ENCODE assay signal across 18 mouse cellular contexts in the genomic region with DNA sequence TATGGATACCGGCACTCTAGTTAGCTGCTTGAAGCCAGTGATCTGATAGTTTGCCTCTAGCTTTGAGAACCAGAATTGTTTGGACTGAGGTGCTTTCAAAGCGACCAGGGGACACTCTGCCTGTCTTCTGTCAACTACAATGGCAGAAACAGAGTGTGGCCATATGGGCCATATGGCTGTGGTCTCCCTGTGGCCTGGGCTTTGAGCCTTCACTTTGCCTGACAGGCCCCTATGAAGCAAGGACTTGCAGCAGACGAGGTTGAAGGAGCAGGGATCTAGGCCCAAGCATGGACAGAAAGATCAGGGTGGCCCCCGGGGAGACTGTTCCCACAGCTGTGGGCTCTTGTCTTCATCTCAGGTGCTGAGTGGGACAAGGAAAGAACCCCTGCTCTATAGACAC. TPM values are rescaled to one million over a fixed set of nuclear protein-coding genes. Genes with fewer than 3 reads are reported as not detected.
DNase-seq lines count a peak whose midpoint lies in the region; ATAC-seq and TF ChIP-seq lines count a peak whose summit lies in the region.
"Had no signal": no experiment of that assay in that cellular context is flagged by ENCODE, and none has a peak within 500 bp of the region (broad histone marks: within the 10 kb centered on the region; RNA-seq: fewer than 3 reads in every experiment).

No protein-coding gene starts in this region.

- H3K27ac ChIP-seq in cerebellum, adult 2 months (ENCODE audit: insufficient read depth, low read length), result peak overlapping the region; percentile 65
- H3K27ac ChIP-seq in forebrain, postnatal 0 days (ENCODE audit: low read depth, low read length), result no peak overlapping the region
- no peak overlapping the region for H3K27ac ChIP-seq in forebrain, embryonic 13.5 days
- H3K27ac ChIP-seq in hindbrain, postnatal 0 days, result no peak overlapping the region
- H3K27ac ChIP-seq in hindbrain, embryonic 10.5 days, result no peak overlapping the region
- no peak overlapping the region for H3K27ac ChIP-seq in cortical plate, adult 2 months (ENCODE audit: insufficient read depth, low read length)
- H3K27ac ChIP-seq: embryonic facial prominence, embryonic 10.5 days had no signal

- no peak for ATAC-seq in forebrain, postnatal 0 days
- no peak for ATAC-seq in forebrain, embryonic 13.5 days
- no peak for ATAC-seq in hindbrain, postnatal 0 days
- ATAC-seq: forebrain, embryonic 14.5 days; inflammation-experienced regulatory T-cells, adult 6 months; intestine, postnatal 0 days had no signal

- TF ChIP-seq POLR2A in cerebellum, adult 2 months (IDR thresholded peaks at IDR 0.05; ENCODE audit: borderline replicate concordance, insufficient read depth, low read length), result no peak
- TF ChIP-seq POLR2A in cortical plate, adult 2 months (IDR thresholded peaks at IDR 0.05; ENCODE audit: extremely low read depth, insufficient read depth, low read length), result no peak

- no peaks in the 10 kb centered on the region for H3K36me3 ChIP-seq in forebrain, postnatal 0 days (ENCODE audit: insufficient read depth)
- no peaks in the 10 kb centered on the region for H3K36me3 ChIP-seq in forebrain, embryonic 13.5 days (ENCODE audit: poor library complexity, severe bottlenecking)
- no peaks in the 10 kb centered on the region for H3K36me3 ChIP-seq in hindbrain, postnatal 0 days (ENCODE audit: insufficient read depth, low read length)
- no peaks in the 10 kb centered on the region for H3K36me3 ChIP-seq in hindbrain, embryonic 10.5 days
- H3K36me3 ChIP-seq: embryonic facial prominence, embryonic 10.5 days had no signal

- H3K9me3 ChIP-seq in forebrain, postnatal 0 days (ENCODE audit: low read length), result no peaks in the 10 kb centered on the region
- H3K9me3 ChIP-seq in forebrain, embryonic 13.5 days (replicated peaks), result no peaks in the 10 kb centered on the region
- no peaks in the 10 kb centered on the region for H3K9me3 ChIP-seq in hindbrain, postnatal 0 days (ENCODE audit: low read length)
- H3K9me3 ChIP-seq in hindbrain, embryonic 10.5 days, result no peaks in the 10 kb centered on the region
- H3K9me3 ChIP-seq: embryonic facial prominence, embryonic 10.5 days had no signal

- H3K27me3 ChIP-seq in cerebellum, adult 2 months (ENCODE audit: control insufficient read depth, insufficient read depth, low read length), result no peaks in the 10 kb centered on the region
- peaks cover 3% of the 10 kb centered on the region; the same call in 1 of the 2 replicates for H3K27me3 ChIP-seq in forebrain, postnatal 0 days (ENCODE audit: insufficient read depth, low read length)
- H3K27me3 ChIP-seq in forebrain, embryonic 13.5 days, result peaks cover 39% of the 10 kb centered on the region
- H3K27me3 ChIP-seq in hindbrain, postnatal 0 days (ENCODE audit: insufficient read depth, low read length), result no peaks in the 10 kb centered on the region
- H3K27me3 ChIP-seq in hindbrain, embryonic 10.5 days (ENCODE audit: insufficient read depth, poor library complexity, severe bottlenecking), result peaks cover 50% of the 10 kb centered on the region

- TF ChIP-seq CTCF in cerebellum, adult 2 months (IDR thresholded peaks at IDR 0.05; ENCODE audit: borderline replicate concordance, insufficient read depth, low read depth, low read length), result no peak
- no peak for TF ChIP-seq CTCF in forebrain, postnatal 0 days (IDR thresholded peaks at IDR 0.05; ENCODE audit: low read depth)
- no peak for TF ChIP-seq CTCF in hindbrain, postnatal 0 days (IDR thresholded peaks at IDR 0.05; ENCODE audit: low read depth)
- TF ChIP-seq CTCF in cortical plate, adult 2 months (IDR thresholded peaks at IDR 0.05; ENCODE audit: extremely low read depth, insufficient read depth, low read length), result no peak

- H3K4me3 ChIP-seq in cerebellum, adult 2 months (replicated peaks; ENCODE audit: insufficient read depth, low read depth, low read length), result peak overlapping the region; percentile 86
- no peak overlapping the region for H3K4me3 ChIP-seq in forebrain, postnatal 0 days (ENCODE audit: low read depth, low read length)
- H3K4me3 ChIP-seq in forebrain, embryonic 13.5 days, result no peak overlapping the region
- H3K4me3 ChIP-seq in hindbrain, postnatal 0 days (ENCODE audit: low read length), result no peak overlapping the region
- no peak overlapping the region for H3K4me3 ChIP-seq in hindbrain, embryonic 10.5 days
- H3K4me3 ChIP-seq in cortical plate, adult 2 months (ENCODE audit: insufficient read depth, low read length), result peak overlapping the region; percentile 1; the same call in 1 of the 2 replicates
- H3K4me3 ChIP-seq: embryonic facial prominence, embryonic 10.5 days had no signal

- 0 out of 2 replicates have a peak overlapping the region, but pooled peaks have one; percentile 80 for H3K4me2 ChIP-seq in forebrain, postnatal 0 days (ENCODE audit: low read depth)
- no peak overlapping the region for H3K4me2 ChIP-seq in forebrain, embryonic 13.5 days
- H3K4me2 ChIP-seq in hindbrain, postnatal 0 days (ENCODE audit: low read depth, low read length), result peak overlapping the region; percentile 89; the same call in 1 of the 2 replicates

- H3K4me1 ChIP-seq in cerebellum, adult 2 months (ENCODE audit: control insufficient read depth, insufficient read depth, low read length), result peaks cover 47% of the 10 kb centered on the region
- H3K4me1 ChIP-seq in forebrain, postnatal 0 days (ENCODE audit: insufficient read depth), result no peaks in the 10 kb centered on the region
- H3K4me1 ChIP-seq in forebrain, embryonic 13.5 days, result peaks cover 21% of the 10 kb centered on the region
- no peaks in the 10 kb centered on the region; the same call in 1 of the 2 replicates for H3K4me1 ChIP-seq in hindbrain, postnatal 0 days (ENCODE audit: insufficient read depth, low read length)
- peaks cover 43% of the 10 kb centered on the region for H3K4me1 ChIP-seq in hindbrain, embryonic 10.5 days (replicated peaks)
- H3K4me1 ChIP-seq in cortical plate, adult 2 months (ENCODE audit: control insufficient read depth, insufficient read depth, low read length), result peaks cover 13% of the 10 kb centered on the region; the same call in 1 of the 2 replicates

- WGBS in cerebellum, adult 2 months, result 17% methylated on average over 4 of the region's 4 CpGs
- 78% methylated on average over 4 of the region's 4 CpGs for WGBS in forebrain, postnatal 0 days
- WGBS in forebrain, embryonic 13.5 days, result 79% methylated on average over 4 of the region's 4 CpGs
- 87% methylated on average over 4 of the region's 4 CpGs for WGBS in hindbrain, postnatal 0 days
- WGBS in hindbrain, embryonic 10.5 days, result 78% methylated on average over 4 of the region's 4 CpGs

- peak in 1 of 2 experiments; percentile 63 for DNase-seq in cerebellum, adult 2 months
- no peak for DNase-seq in cerebellum, postnatal 36 days
- no peak for DNase-seq in forebrain, postnatal 0 days
- DNase-seq in hindbrain, postnatal 0 days (ENCODE audit: low spot score), result no peak
- DNase-seq in hindbrain, embryonic 10.5 days (ENCODE audit: low spot score), result no peak
- DNase-seq: adrenal gland, postnatal 10 days; cerebellum, adult 9-10 months; gastrocnemius, postnatal 36 days; heart, adult 11 months; heart, postnatal 10 days; heart, postnatal 4 days; kidney, adult 8-10 months had no signal

- H3K9ac ChIP-seq in forebrain, postnatal 0 days, result no peak overlapping the region
- no peak overlapping the region for H3K9ac ChIP-seq in forebrain, embryonic 13.5 days
- no peak overlapping the region for H3K9ac ChIP-seq in hindbrain, postnatal 0 days (replicated peaks; ENCODE audit: low read length)

RNA-seq across cellular contexts. Expression of a gene that starts 4.0 kb away (rescaled TPM):
- polyA plus RNA-seq in cerebellum, adult 2 months (2012; rRNA removed), result 258 and 326 TPM in 2 replicates
- total RNA-seq in forebrain, postnatal 0 days (2014; rRNA removed), result 115 and 159 TPM in 2 replicates
- polyA plus RNA-seq in forebrain, postnatal 0 days (2015; fragmentation: Nextera tagmentation; extraction: Ambion mirVana), result 12.6 and 13.6 TPM in 2 replicates
- polyA plus RNA-seq in forebrain, embryonic 13.5 days (2015; fragmentation: Nextera tagmentation; extraction: Ambion mirVana), result 1.6 and 1.9 TPM in 2 replicates
- total RNA-seq in hindbrain, postnatal 0 days (2014; rRNA removed), result 182 TPM in 2 replicates
- 14.4 and 14.9 TPM in 2 replicates for polyA plus RNA-seq in hindbrain, postnatal 0 days (2015; fragmentation: Nextera tagmentation; extraction: Ambion mirVana)
- polyA plus RNA-seq in hindbrain, embryonic 10.5 days (2016; fragmentation: Nextera tagmentation; extraction: Ambion mirVana), result 1.1 and 1.4 TPM in 2 replicates
- polyA plus RNA-seq in cortical plate, adult 2 months (2012; rRNA removed), result 181 and 217 TPM in 2 replicates

Comparison
In these comparisons a context has a peak if more than half of its experiments do, and no peak if none do; other contexts are left out.
1. H3K4me3 ChIP-seq: peak in cerebellum, adult 2 months (single experiment) and cortical plate, adult 2 months (single experiment); none in forebrain, postnatal 0 days (single experiment), forebrain, embryonic 13.5 days (single experiment), hindbrain, postnatal 0 days (single experiment) and hindbrain, embryonic 10.5 days (single experiment).
2. RNA of a gene that starts 4.0 kb away (polyA plus RNA-seq): 258 to 326 TPM in cerebellum, adult 2 months and 181 to 217 TPM in cortical plate, adult 2 months; 14.4 to 14.9 TPM in hindbrain, postnatal 0 days, 12.6 to 13.6 TPM in forebrain, postnatal 0 days, 1.6 to 1.9 TPM in forebrain, embryonic 13.5 days and 1.1 to 1.4 TPM in hindbrain, embryonic 10.5 days; every median in the first group is over 10 times any median in the second.